Mouse (Mus musculus) embryonic fibroblast, embryonic 13.5 days (primary cell): ENCODE measurements around the gene Fgb.

Experiments
- CTCF ChIP-seq: IDR thresholded peaks from 2 replicates; pipeline ENCODE4 v1.5.1; 2011; ENCODE audit warnings: mild to moderate bottlenecking, control low read depth, low read length, moderate library complexity, borderline replicate concordance; ENCODE audit not compliant: insufficient read depth
- POLR2A ChIP-seq: IDR thresholded peaks from 2 replicates; pipeline ENCODE4 v1.6.1; 2011; ENCODE audit warnings: low read depth, mild to moderate bottlenecking, control low read depth, low read length, moderate library complexity

DNA sequence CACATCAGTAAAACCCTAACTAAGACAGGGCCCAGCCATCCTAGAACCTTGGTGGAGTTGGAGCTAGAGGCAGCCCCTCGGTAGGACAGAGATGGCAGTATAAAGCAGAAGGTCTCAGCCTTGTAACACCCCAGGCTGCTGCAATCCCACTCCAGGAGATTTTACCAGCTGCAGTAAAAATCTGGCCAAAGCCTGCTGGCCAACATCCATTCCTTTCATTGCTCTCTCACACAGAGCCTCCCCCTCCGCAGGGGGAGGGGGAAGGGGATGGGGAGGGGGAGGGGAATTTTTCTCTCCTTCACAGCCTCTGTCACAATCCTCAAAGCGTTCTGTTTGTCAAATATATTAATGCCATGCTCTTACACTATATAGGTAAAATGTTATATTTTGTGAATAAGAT lies 26.9 kb upstream of the Fgb start:
- no peak for TF ChIP-seq POLR2A
- no peak for TF ChIP-seq CTCF
